Mouse (Mus musculus) spleen, adult 2 months (tissue): ENCODE measurements at regions not wholly inside any gene's neighbourhood (a gene's known extent, or its start where the extent isn't known, plus 50 kb on each side); places are given as distances from the start of the nearest gene placed in this dataset.

Experiments used
- CTCF ChIP-seq: fragments of 200-500 bp; IDR thresholded peaks from 2 replicates; pipeline ENCODE4 v1.5.1; 2011; ENCODE audit warnings: mild to moderate bottlenecking, inconsistent platforms; ENCODE audit not compliant: insufficient read depth, insufficient read length, insufficient replicate concordance; ENCODE audit errors: extremely low read depth
- POLR2A ChIP-seq: fragments of 200-500 bp; IDR thresholded peaks from 2 replicates; pipeline ENCODE4 v1.6.1; 2011; ENCODE audit warnings: low read depth, low read length, inconsistent platforms

GRCm38 (mm10) chr12:32642493-32642892 lies 176.9 kb upstream of the Nampt start:
- TF ChIP-seq POLR2A (no peak), CTCF (no peak)
